Mouse (Mus musculus) hindbrain, embryonic 13.5 days (tissue): ENCODE data around the gene Zfp12. TPM values are rescaled to one million over a fixed set of nuclear protein-coding genes. Genes with fewer than 3 reads are reported as not detected.
"Not testable (repeated sequence)": the region's sequence is repeated elsewhere in the genome, so short reads cannot be mapped to it uniquely, and the experiment has no call there.

Experiments used
- ATAC-seq: fragments of 200-750 bp; cut with Nextera tagmentation; 2 replicates; pipeline ENCODE4 v1.8.0; 2017; ENCODE audit warnings: moderate TSS enrichment; ENCODE audit not compliant: low FRiP score
- H3K27ac ChIP-seq: fragments of 300-500 bp; sonication (generic); 2 replicates; pipeline ENCODE4 v1.5.1; 2015; ENCODE audit warnings: inconsistent platforms, mild to moderate bottlenecking, moderate library complexity
- H3K27me3 ChIP-seq: fragments of 300-500 bp; sonication (generic); 2 replicates; pipeline ENCODE4 v1.6.1; 2015; ENCODE audit warnings: mild to moderate bottlenecking, inconsistent platforms
- H3K36me3 ChIP-seq: fragments of 300-500 bp; sonication (generic); 2 replicates; pipeline ENCODE4 v1.6.1; 2015; ENCODE audit warnings: mild to moderate bottlenecking, inconsistent platforms
- H3K4me1 ChIP-seq: fragments of 300-500 bp; sonication (generic); replicated peaks from 2 replicates; pipeline ENCODE4 v1.6.1; 2015; ENCODE audit warnings: inconsistent platforms
- H3K4me2 ChIP-seq: fragments of 300-500 bp; sonication (generic); 2 replicates; pipeline ENCODE4 v1.6.1; 2015; ENCODE audit warnings: inconsistent platforms, mild to moderate bottlenecking, moderate library complexity
- H3K4me3 ChIP-seq: fragments of 300-500 bp; sonication (generic); 2 replicates; pipeline ENCODE4 v1.5.1; 2015; ENCODE audit warnings: mild to moderate bottlenecking, inconsistent platforms
- H3K9ac ChIP-seq: fragments of 300-500 bp; sonication (generic); 2 replicates; pipeline ENCODE4 v1.6.1; 2015; ENCODE audit warnings: mild to moderate bottlenecking, inconsistent platforms
- H3K9me3 ChIP-seq: fragments of 300-500 bp; sonication (generic); 2 replicates; pipeline ENCODE4 v1.6.1; 2016; ENCODE audit warnings: inconsistent platforms
- WGBS: fragments of 180-500 bp; shearing (Covaris S2); methylation state at CpG from one replicate; pipeline ENCODE4 v1.1.7; 2015; 5-methylcytosine and 5-hydroxymethylcytosine counted together
- polyA plus RNA-seq: library from polyadenylated mRNA; unstranded; fragments of >200 nt; fragmentation: Nextera tagmentation; extraction: Ambion mirVana; gene quantifications from 2 replicates; pipeline ENCODE4 v1.2.1, GENCODE M21; 2015

Gene Zfp12
- polyA plus RNA-seq, result 22.8 and 23.4 TPM in 2 replicates

GRCm38 (mm10) chr5:143235028-143235693 lies at the start of gene Zfp12:
TSS of gene Zfp12 (plus strand) at chr5:143235163.
- no peaks in the 10 kb centered on the region for H3K27me3 ChIP-seq
- peak; percentile 98 for ATAC-seq
- peaks cover 26% of the 10 kb centered on the region for H3K36me3 ChIP-seq
- H3K4me1 ChIP-seq, result peaks cover 31% of the 10 kb centered on the region
- H3K9me3 ChIP-seq, result no peaks in the 10 kb centered on the region
- WGBS, result under 1% methylated on average over 58 of the region's 58 CpGs
- peak within 1 kb of the TSS; percentile 91 for H3K4me2 ChIP-seq
- H3K27ac ChIP-seq, result peak within 1 kb of the TSS; percentile 98
- peak within 1 kb of the TSS; percentile 88 for H3K9ac ChIP-seq
- H3K4me3 ChIP-seq, result peak within 1 kb of the TSS; percentile 77

GRCm38 (mm10) chr5:143188014-143188413 lies 46.9 kb upstream of the Zfp12 start:
- not testable (repeated sequence) for H3K27ac ChIP-seq, ATAC-seq
- 95% methylated on average over 1 of the region's 1 CpGs for WGBS

GRCm38 (mm10) chr5:143192806-143193205 lies 42.2 kb upstream of the Zfp12 start:
- Histone ChIP-seq H3K4me1 (no peaks in the 10 kb centered on the region), H3K9me3 (no peaks in the 10 kb centered on the region), H3K4me3 (no peak overlapping the region), H3K36me3 (no peaks in the 10 kb centered on the region), H3K27ac (no peak overlapping the region), H3K4me2 (no peak overlapping the region), H3K27me3 (no peaks in the 10 kb centered on the region; the same call in 1 of the 2 replicates), H3K9ac (no peak overlapping the region)
- ATAC-seq, result no peak
- WGBS, result 90% methylated on average over 8 of the region's 8 CpGs

More at GRCm38 (mm10) chr5:143188014-143188413, 46.9 kb upstream of the Zfp12 start:
- not testable (repeated sequence) for H3K36me3 ChIP-seq, H3K4me2 ChIP-seq, H3K9me3 ChIP-seq, H3K4me3 ChIP-seq, H3K4me1 ChIP-seq, H3K9ac ChIP-seq, H3K27me3 ChIP-seq

GRCm38 (mm10) chr5:143194747-143195146 lies 40.2 kb upstream of the Zfp12 start:
- not testable (repeated sequence) for H3K4me2 ChIP-seq, H3K27ac ChIP-seq, H3K4me1 ChIP-seq, H3K9ac ChIP-seq, H3K36me3 ChIP-seq, H3K4me3 ChIP-seq, H3K9me3 ChIP-seq, H3K27me3 ChIP-seq, ATAC-seq
- WGBS, result 80% methylated on average over 8 of the region's 8 CpGs

- no peaks in the 10 kb centered on the region for H3K9me3 ChIP-seq
- WGBS, result 79% methylated on average over 2 of the region's 2 CpGs
- no peak overlapping the region for H3K9ac ChIP-seq
- H3K4me2 ChIP-seq, result no peak overlapping the region
- no peaks in the 10 kb centered on the region for H3K4me1 ChIP-seq
- no peak overlapping the region for H3K4me3 ChIP-seq
- no peak for ATAC-seq
- H3K27me3 ChIP-seq, result no peaks in the 10 kb centered on the region; the same call in 1 of the 2 replicates
- no peaks in the 10 kb centered on the region for H3K36me3 ChIP-seq
- H3K27ac ChIP-seq, result no peak overlapping the region
These were observed 39.8 kb upstream of the Zfp12 start for GRCm38 (mm10) chr5:143195166-143195565.

GRCm38 (mm10) chr5:143196506-143196905 lies 38.5 kb upstream of the Zfp12 start:
- Histone ChIP-seq H3K4me3 (no peak overlapping the region), H3K9me3 (no peaks in the 10 kb centered on the region), H3K27me3 (no peaks in the 10 kb centered on the region; the same call in 1 of the 2 replicates), H3K4me1 (no peaks in the 10 kb centered on the region), H3K9ac (no peak overlapping the region), H3K36me3 (no peaks in the 10 kb centered on the region), H3K4me2 (no peak overlapping the region), H3K27ac (no peak overlapping the region)
- 83% methylated on average over 4 of the region's 4 CpGs for WGBS
- no peak for ATAC-seq

GRCm38 (mm10) chr5:143205015-143205414 lies 29.9 kb upstream of the Zfp12 start:
- peaks cover 5% of the 10 kb centered on the region for H3K9me3 ChIP-seq
- H3K4me2 ChIP-seq, result no peak overlapping the region
- no peak overlapping the region for H3K4me3 ChIP-seq
- ATAC-seq, result no peak
- no peaks in the 10 kb centered on the region for H3K27me3 ChIP-seq
- no peaks in the 10 kb centered on the region for H3K4me1 ChIP-seq
- no peak overlapping the region for H3K27ac ChIP-seq
- WGBS, result 71% methylated on average over 3 of the region's 3 CpGs
- H3K9ac ChIP-seq, result no peak overlapping the region
- H3K36me3 ChIP-seq, result no peaks in the 10 kb centered on the region

- no peak for ATAC-seq
These were observed 21.1 kb upstream of the Zfp12 start for GRCm38 (mm10) chr5:143213832-143214231.

GRCm38 (mm10) chr5:143220996-143221395 lies 14.0 kb upstream of the Zfp12 start:
- H3K4me3 ChIP-seq, result no peak overlapping the region
- H3K27ac ChIP-seq, result no peak overlapping the region
- no peaks in the 10 kb centered on the region for H3K9me3 ChIP-seq
- ATAC-seq, result no peak
- H3K9ac ChIP-seq, result no peak overlapping the region
- H3K4me2 ChIP-seq, result no peak overlapping the region
- H3K27me3 ChIP-seq, result no peaks in the 10 kb centered on the region
- H3K4me1 ChIP-seq, result no peaks in the 10 kb centered on the region
- H3K36me3 ChIP-seq, result no peaks in the 10 kb centered on the region
- WGBS, result 88% methylated on average over 5 of the region's 5 CpGs

More at GRCm38 (mm10) chr5:143213832-143214231, 21.1 kb upstream of the Zfp12 start:
- no peaks in the 10 kb centered on the region for H3K27me3 ChIP-seq
- H3K9ac ChIP-seq, result no peak overlapping the region
- no peak overlapping the region for H3K4me2 ChIP-seq
- 91% methylated on average over 2 of the region's 2 CpGs for WGBS
- H3K9me3 ChIP-seq, result peaks cover 1% of the 10 kb centered on the region
- no peaks in the 10 kb centered on the region for H3K36me3 ChIP-seq
- no peak overlapping the region for H3K27ac ChIP-seq
- H3K4me1 ChIP-seq, result no peaks in the 10 kb centered on the region
- H3K4me3 ChIP-seq, result no peak overlapping the region

GRCm38 (mm10) chr5:143222287-143222686 lies 12.7 kb upstream of the Zfp12 start:
- Histone ChIP-seq H3K9ac (no peak overlapping the region), H3K4me2 (no peak overlapping the region), H3K4me3 (no peak overlapping the region), H3K27ac (no peak overlapping the region), H3K4me1 (no peaks in the 10 kb centered on the region), H3K9me3 (no peaks in the 10 kb centered on the region), H3K27me3 (no peaks in the 10 kb centered on the region), H3K36me3 (no peaks in the 10 kb centered on the region)
- ATAC-seq, result no peak
- WGBS, result 90% methylated on average over 1 of the region's 1 CpGs

- no peaks in the 10 kb centered on the region for H3K36me3 ChIP-seq
- H3K9me3 ChIP-seq, result peaks cover 11% of the 10 kb centered on the region
- no peak within 1 kb of the TSS for H3K4me3 ChIP-seq
- no peaks in the 10 kb centered on the region for H3K27me3 ChIP-seq
- no peak for ATAC-seq
- 89% methylated on average over 3 of the region's 3 CpGs for WGBS
- H3K4me2 ChIP-seq, result no peak within 1 kb of the TSS
- no peak within 1 kb of the TSS for H3K27ac ChIP-seq
- H3K9ac ChIP-seq, result no peak within 1 kb of the TSS
- no peaks in the 10 kb centered on the region for H3K4me1 ChIP-seq
These were observed 8.2 kb upstream of the Zfp12 start, which contains the start of gene Spdye4a for GRCm38 (mm10) chr5:143226790-143227189. TSS of gene Spdye4a (minus strand) at chr5:143226890.

GRCm38 (mm10) chr5:143236036-143236435 lies 1.1 kb downstream of the Zfp12 start:
- Histone ChIP-seq H3K27ac (no peak overlapping the region), H3K9me3 (no peaks in the 10 kb centered on the region), H3K36me3 (peaks cover 35% of the 10 kb centered on the region), H3K9ac (peak overlapping the region; percentile 88), H3K4me1 (peaks cover 31% of the 10 kb centered on the region), H3K4me3 (peak overlapping the region; percentile 77), H3K4me2 (peak overlapping the region; percentile 91), H3K27me3 (no peaks in the 10 kb centered on the region)
- 50% methylated on average over 9 of the region's 9 CpGs for WGBS
- ATAC-seq, result no peak

GRCm38 (mm10) chr5:143244926-143245325 lies 10.0 kb downstream of the Zfp12 start:
- no peak overlapping the region for H3K9ac ChIP-seq
- no peak overlapping the region for H3K4me3 ChIP-seq
- 98% methylated on average over 26 of the region's 26 CpGs for WGBS
- H3K36me3 ChIP-seq, result peaks cover 99% of the 10 kb centered on the region
- H3K27ac ChIP-seq, result no peak overlapping the region
- no peaks in the 10 kb centered on the region for H3K27me3 ChIP-seq
- no peak overlapping the region for H3K4me2 ChIP-seq
- no peaks in the 10 kb centered on the region for H3K4me1 ChIP-seq
- ATAC-seq, result no peak
- no peaks in the 10 kb centered on the region for H3K9me3 ChIP-seq
